In genomic region chr2:172229190-172229589, GRCm38 (mm10) we compare ENCODE assay signal across 25 mouse cellular contexts. TPM values are rescaled to one million over a fixed set of nuclear protein-coding genes. Genes with fewer than 3 reads are reported as not detected.
"Had no signal": no experiment of that assay in that cellular context is flagged by ENCODE, and none has a peak within 500 bp of the region (broad histone marks: within the 10 kb centered on the region; RNA-seq: fewer than 3 reads in every experiment).

No protein-coding gene starts in this region.

- H3K9ac ChIP-seq: kidney, embryonic 15.5 days; limb, embryonic 12.5 days; limb, embryonic 15.5 days; liver, embryonic 14.5 days; liver, postnatal 0 days; lung, embryonic 14.5 days; midbrain, embryonic 12.5 days; midbrain, embryonic 15.5 days; neural tube, embryonic 13.5 days; stomach, embryonic 15.5 days had no signal

- H3K36me3 ChIP-seq: kidney, embryonic 15.5 days; limb, embryonic 12.5 days; limb, embryonic 15.5 days; midbrain, embryonic 12.5 days; midbrain, embryonic 15.5 days; neural tube, embryonic 13.5 days; stomach, embryonic 15.5 days had no signal

- H3K9me3 ChIP-seq: kidney, embryonic 15.5 days; limb, embryonic 12.5 days; limb, embryonic 15.5 days; midbrain, embryonic 12.5 days; midbrain, embryonic 15.5 days; neural tube, embryonic 13.5 days; stomach, embryonic 15.5 days had no signal

- H3K27me3 ChIP-seq: kidney, embryonic 15.5 days; limb, embryonic 15.5 days; midbrain, embryonic 12.5 days; midbrain, embryonic 15.5 days; stomach, embryonic 15.5 days had no signal

- DNase-seq: kidney, postnatal 10 days; kidney, postnatal 36 days; layer of hippocampus, postnatal 36 days; left cerebral cortex, postnatal 4 days; liver, postnatal 0 days; lung, embryonic 14.5 days; right cerebral cortex, postnatal 14 days; spleen, adult 18-20 months; thymus, postnatal 25 days had no signal

- H3K4me3 ChIP-seq: kidney, embryonic 15.5 days; left cerebral cortex, adult 2 months; limb, embryonic 12.5 days; limb, embryonic 15.5 days; midbrain, embryonic 12.5 days; midbrain, embryonic 15.5 days; myocyte; neural tube, embryonic 13.5 days; stomach, embryonic 15.5 days had no signal

- H3K4me2 ChIP-seq: kidney, embryonic 15.5 days; limb, embryonic 12.5 days; limb, embryonic 15.5 days; liver, embryonic 11.5 days; lung, embryonic 14.5 days; midbrain, embryonic 12.5 days; midbrain, embryonic 15.5 days; neural tube, embryonic 13.5 days; stomach, embryonic 15.5 days had no signal

- H3K27ac ChIP-seq: kidney, embryonic 15.5 days; left cerebral cortex, adult 2 months; limb, embryonic 12.5 days; limb, embryonic 15.5 days; liver, embryonic 14.5 days; macrophage; midbrain, embryonic 12.5 days; midbrain, embryonic 15.5 days; neural tube, embryonic 13.5 days; stomach, embryonic 15.5 days had no signal

- H3K4me1 ChIP-seq: kidney, embryonic 15.5 days; limb, embryonic 12.5 days; limb, embryonic 15.5 days; midbrain, embryonic 12.5 days; midbrain, embryonic 15.5 days; stomach, embryonic 15.5 days had no signal

- ATAC-seq: liver, postnatal 0 days; lung, postnatal 0 days; midbrain, embryonic 15.5 days had no signal

RNA-seq across cellular contexts. Expression of gene Mc3r, which starts 19.1 kb away (rescaled TPM):
- total RNA-seq: layer of hippocampus, postnatal 36 days; megakaryocyte, adult 5-6 weeks; neutrophil, adult 5-6 weeks had no signal
- polyA plus RNA-seq: kidney, embryonic 15.5 days; limb, embryonic 12.5 days; limb, embryonic 15.5 days; liver, embryonic 14.5 days; liver, postnatal 0 days; lung, embryonic 14.5 days; lung, postnatal 0 days; macrophage; midbrain, embryonic 12.5 days; myocyte; stomach, embryonic 15.5 days; thymus, postnatal 0 days had no signal
